Mouse (Mus musculus) thymus, adult 2 months (tissue): Measurements from ENCODE around the gene Tnk2.

Experiments
- CTCF ChIP-seq: fragments of 200-500 bp; IDR thresholded peaks from 2 replicates; pipeline ENCODE4 v1.5.1; 2012; ENCODE audit warnings: mild to moderate bottlenecking, control low read depth, low read length, moderate library complexity, borderline replicate concordance; ENCODE audit not compliant: control insufficient read depth, poor library complexity, insufficient read depth; ENCODE audit errors: extremely low read depth
- POLR2A ChIP-seq: fragments of 200-500 bp; IDR thresholded peaks from 2 replicates; pipeline ENCODE4 v1.6.1; 2012; ENCODE audit warnings: mild to moderate bottlenecking, low read length, control low read depth, moderate library complexity; ENCODE audit not compliant: control insufficient read depth, poor library complexity, insufficient read depth; ENCODE audit errors: extremely low read depth

DNA sequence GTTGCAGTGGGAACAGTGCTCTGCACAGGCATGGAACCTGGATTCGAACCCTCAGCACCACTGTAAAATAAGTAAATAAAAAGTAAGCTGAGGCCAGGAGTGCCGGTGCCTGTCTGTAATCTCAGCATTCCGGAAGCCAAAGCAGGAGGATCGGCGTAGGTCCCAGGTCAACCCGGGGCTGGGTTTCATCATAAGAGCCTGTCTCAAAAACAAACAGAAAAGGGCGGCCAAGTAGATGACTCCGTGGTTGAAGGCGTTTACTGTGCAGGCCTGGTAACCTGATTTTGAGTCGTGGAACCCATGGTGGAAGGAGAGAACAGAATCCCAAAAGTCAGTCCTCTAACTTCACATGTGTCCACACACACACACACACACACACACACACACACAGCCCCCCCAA is 41.7 kb downstream of the Tnk2 start:
- no peak for TF ChIP-seq CTCF
- no peak for TF ChIP-seq POLR2A
